Mouse (Mus musculus) small intestine, adult 2 months (tissue): Measurements from ENCODE around the gene Gm28308. TPM values are rescaled to one million over a fixed set of nuclear protein-coding genes. Genes with fewer than 3 reads are reported as not detected.

Experiments
- H3K27ac ChIP-seq: fragments of 200-500 bp; 2 replicates; pipeline ENCODE4 v1.5.1; 2012; ENCODE audit warnings: low read depth, low read length, control low read depth, inconsistent platforms; ENCODE audit not compliant: insufficient read depth
- H3K27me3 ChIP-seq: fragments of 200-500 bp; 2 replicates; pipeline ENCODE4 v1.6.1; 2012; ENCODE audit warnings: mild to moderate bottlenecking, moderate library complexity, low read length, inconsistent platforms; ENCODE audit not compliant: control insufficient read depth, insufficient read depth
- H3K36me3 ChIP-seq: fragments of 200-500 bp; 2 replicates; pipeline ENCODE4 v1.6.1; 2012; ENCODE audit warnings: mild to moderate bottlenecking, low read length, control low read depth, inconsistent platforms; ENCODE audit not compliant: control insufficient read depth, insufficient read depth
- H3K4me1 ChIP-seq: fragments of 200-500 bp; 2 replicates; pipeline ENCODE4 v1.6.1; 2012; ENCODE audit warnings: low read length, inconsistent platforms, mixed read lengths; ENCODE audit not compliant: control insufficient read depth, insufficient read depth, insufficient read length
- H3K4me3 ChIP-seq: fragments of 200-500 bp; 2 replicates; pipeline ENCODE4 v1.5.1; 2012; ENCODE audit warnings: low read depth, mild to moderate bottlenecking, control low read depth, inconsistent platforms, low read length, moderate library complexity
- CTCF ChIP-seq: fragments of 200-500 bp; IDR thresholded peaks from 2 replicates; pipeline ENCODE4 v1.5.1; 2012; ENCODE audit warnings: low read depth, mild to moderate bottlenecking, control low read depth, inconsistent platforms, low read length, moderate library complexity, mixed read lengths; ENCODE audit not compliant: insufficient replicate concordance, insufficient read length; ENCODE audit errors: extremely low read depth
- POLR2A ChIP-seq: fragments of 200-500 bp; IDR thresholded peaks from 2 replicates; pipeline ENCODE4 v1.6.1; 2012; ENCODE audit warnings: low read depth, mild to moderate bottlenecking, control low read depth, inconsistent platforms, low read length, moderate library complexity
- WGBS: fragments of 180-500 bp; shearing (Covaris S2); methylation state at CpG from one replicate; pipeline ENCODE4 v1.1.7; 2018; 5-methylcytosine and 5-hydroxymethylcytosine counted together
- polyA plus RNA-seq: library from polyadenylated mRNA; depleted of rRNA; stranded (reverse); fragments of >200 nt; gene quantifications from 2 replicates; pipeline ENCODE4 v1.2.3, GENCODE M21; 2012

Gm28308 gene
- polyA plus RNA-seq, 1 experiment = 0.58 TPM

DNA sequence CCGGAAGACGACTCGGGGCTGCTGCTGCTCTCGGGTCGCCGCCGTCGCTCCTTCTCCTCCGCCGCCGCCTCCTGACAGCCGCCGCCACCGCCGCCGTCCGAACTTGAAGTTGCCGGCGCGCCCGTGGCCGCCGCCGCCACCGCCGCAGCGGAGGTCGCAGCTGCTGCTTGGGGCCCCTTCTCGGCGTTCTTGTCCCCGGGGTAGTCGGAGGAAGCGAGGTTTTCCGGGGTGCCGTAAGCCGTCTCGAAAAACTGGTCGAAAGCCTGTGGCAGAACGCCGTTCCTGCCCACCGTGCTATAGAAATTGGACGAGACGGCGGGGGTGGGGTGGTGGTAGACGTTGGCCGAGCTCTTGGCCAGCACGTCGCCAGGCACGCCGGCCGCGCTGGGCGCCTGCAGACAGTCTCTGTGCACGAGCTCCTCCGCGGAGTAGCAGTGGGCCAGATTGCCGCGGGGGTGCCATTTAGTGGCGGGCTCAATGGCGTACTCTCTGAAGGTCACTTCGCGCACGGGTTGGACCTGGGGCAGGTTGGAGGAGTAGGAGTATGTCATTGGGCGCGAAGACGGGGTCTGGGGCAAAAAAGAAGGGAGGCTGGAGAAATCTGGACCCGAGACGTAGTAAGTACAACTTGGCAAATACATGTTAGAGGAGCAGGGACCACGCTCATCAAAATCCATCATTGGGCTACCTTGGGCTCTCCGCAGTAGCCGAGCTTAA, 32.1 kb upstream of the Gm28308 start:
- Histone ChIP-seq H3K27ac (no peak overlapping the region), H3K36me3 (no peaks in the 10 kb centered on the region), H3K4me3 (no peak overlapping the region), H3K27me3 (peaks cover 94% of the 10 kb centered on the region), H3K4me1 (no peaks in the 10 kb centered on the region; the same call in 1 of the 2 replicates)
- WGBS = 4% methylated on average over 71 of the region's 71 CpGs
- TF ChIP-seq POLR2A (no peak), CTCF (no peak)

DNA sequence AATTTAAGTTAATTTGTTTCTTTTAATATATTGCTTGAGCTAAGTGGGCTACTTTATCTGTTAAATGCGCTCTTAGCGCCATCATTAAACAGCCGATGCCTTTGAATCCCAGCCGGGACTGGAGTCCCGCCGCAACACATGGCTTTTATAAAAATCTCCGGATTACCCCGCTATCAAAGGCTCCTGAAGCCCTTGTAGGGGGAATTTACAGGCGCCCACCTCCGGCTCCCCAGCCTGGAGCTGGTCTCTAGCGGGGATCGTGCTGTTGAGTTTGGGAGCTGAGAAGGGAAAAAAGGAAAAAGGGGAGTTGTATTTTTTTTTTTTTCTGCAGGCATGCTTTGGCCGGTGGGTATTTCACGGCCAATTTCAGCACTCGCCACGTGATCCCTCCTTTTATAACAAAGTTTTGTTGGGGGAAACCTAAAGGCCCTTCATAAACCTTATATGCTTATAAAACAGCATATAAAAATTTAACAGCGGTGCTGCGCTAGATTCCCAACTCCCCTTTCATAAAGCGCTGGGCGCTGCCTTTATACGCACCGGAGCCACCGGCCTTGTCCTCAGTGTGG, 31.4 kb upstream of the Gm28308 start:
- H3K27ac ChIP-seq = no peak overlapping the region
- no peak for TF ChIP-seq POLR2A
- no peak for TF ChIP-seq CTCF
- no peaks in the 10 kb centered on the region; the same call in 1 of the 2 replicates for H3K4me1 ChIP-seq
- H3K36me3 ChIP-seq = no peaks in the 10 kb centered on the region
- H3K4me3 ChIP-seq = no peak overlapping the region
- WGBS = 7% methylated on average over 23 of the region's 23 CpGs
- H3K27me3 ChIP-seq = peaks cover 95% of the 10 kb centered on the region

DNA sequence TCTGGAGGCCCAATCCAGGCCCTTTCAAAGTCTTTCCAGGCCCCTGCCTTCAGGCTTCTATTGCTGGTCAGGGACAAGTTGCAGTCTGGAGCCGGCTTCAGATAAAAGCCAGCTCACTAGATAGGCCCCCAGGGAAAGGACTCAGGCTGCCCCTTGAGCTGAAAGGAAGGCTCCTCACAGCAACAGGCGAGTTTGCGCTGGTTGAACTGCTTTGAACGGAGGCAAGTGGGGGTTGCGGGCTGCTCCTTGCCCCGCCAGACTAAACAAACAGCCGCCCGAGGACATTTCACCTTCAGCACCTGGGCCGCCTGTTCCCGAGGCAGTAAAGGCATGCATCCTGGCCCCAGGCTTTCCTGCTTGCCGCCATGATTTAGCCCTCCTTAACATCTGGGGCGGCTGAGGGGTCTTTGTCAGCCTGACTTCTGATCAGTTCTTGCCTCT, 30.6 kb upstream of the Gm28308 start:
- H3K4me1 ChIP-seq = no peaks in the 10 kb centered on the region
- peaks cover 92% of the 10 kb centered on the region for H3K27me3 ChIP-seq
- 7% methylated on average over 12 of the region's 12 CpGs for WGBS
- TF ChIP-seq CTCF (no peak), POLR2A (no peak)
- H3K27ac ChIP-seq = no peak overlapping the region
- H3K36me3 ChIP-seq = no peaks in the 10 kb centered on the region
- no peak overlapping the region for H3K4me3 ChIP-seq

DNA sequence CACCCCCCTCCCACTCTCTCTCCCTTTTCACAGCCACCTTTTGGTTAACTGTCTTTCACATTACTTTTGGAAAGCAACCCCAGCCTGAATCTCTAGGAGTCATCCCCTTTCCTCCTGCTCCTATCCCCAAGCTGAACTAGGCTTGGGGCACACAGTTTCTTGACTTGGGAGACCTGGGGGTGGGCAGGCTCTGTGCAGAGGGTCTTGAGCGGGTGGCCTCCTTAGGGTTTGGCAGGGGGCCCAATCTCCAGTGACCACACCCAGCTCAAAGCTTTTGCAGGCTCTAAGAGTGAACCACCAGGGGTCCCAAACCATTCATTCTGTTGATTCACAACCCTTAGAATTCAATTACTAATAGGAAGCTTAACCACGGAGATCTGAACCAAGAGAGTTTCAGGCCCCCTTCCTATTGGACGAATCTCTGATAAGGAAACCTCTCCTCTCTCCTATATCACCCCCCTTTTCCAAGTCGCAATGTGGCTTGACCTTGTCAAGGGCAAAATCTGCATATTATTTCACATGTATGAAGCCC, 29.7 kb upstream of the Gm28308 start:
- no peaks in the 10 kb centered on the region for H3K36me3 ChIP-seq
- peaks cover 87% of the 10 kb centered on the region for H3K27me3 ChIP-seq
- H3K27ac ChIP-seq = no peak overlapping the region
- no peaks in the 10 kb centered on the region for H3K4me1 ChIP-seq
- no peak for TF ChIP-seq POLR2A
- TF ChIP-seq CTCF = no peak
- no peak overlapping the region for H3K4me3 ChIP-seq
- 8% methylated on average over 4 of the region's 4 CpGs for WGBS

DNA sequence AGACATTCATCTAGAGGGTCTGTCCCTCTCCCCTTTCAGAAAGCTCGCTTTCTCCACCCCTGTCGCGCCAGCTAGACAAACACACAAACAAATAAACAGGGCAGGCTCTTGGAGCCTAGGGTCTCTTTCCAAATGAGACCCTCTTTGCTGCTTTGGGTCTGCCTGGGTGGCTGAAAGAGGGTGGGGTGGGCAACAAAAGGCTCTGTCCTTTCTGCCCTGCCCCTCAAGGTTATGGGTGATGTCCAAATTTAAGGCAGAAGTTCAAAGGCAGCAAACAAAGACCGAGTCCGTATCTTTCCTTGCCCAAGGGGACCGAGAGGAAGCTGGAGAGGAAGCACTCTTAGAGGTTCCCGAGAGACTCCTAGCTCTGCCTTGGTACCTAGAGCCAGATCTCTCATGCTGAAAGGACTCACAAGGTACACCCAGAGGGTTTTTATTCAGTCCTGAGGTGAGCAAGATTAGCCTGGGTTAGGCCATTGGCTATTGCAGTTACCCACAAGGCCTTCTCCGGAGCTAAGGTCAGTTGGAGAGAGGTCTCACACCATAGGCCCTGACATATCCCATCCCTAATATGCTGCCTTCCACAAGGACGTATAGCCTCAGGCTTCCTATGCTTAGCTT, 28.0 kb upstream of the Gm28308 start:
- Histone ChIP-seq H3K27ac (no peak overlapping the region), H3K27me3 (peaks cover 84% of the 10 kb centered on the region), H3K4me1 (no peaks in the 10 kb centered on the region), H3K36me3 (no peaks in the 10 kb centered on the region), H3K4me3 (no peak overlapping the region)
- 9% methylated on average over 9 of the region's 9 CpGs for WGBS
- TF ChIP-seq CTCF (no peak), POLR2A (no peak)

DNA sequence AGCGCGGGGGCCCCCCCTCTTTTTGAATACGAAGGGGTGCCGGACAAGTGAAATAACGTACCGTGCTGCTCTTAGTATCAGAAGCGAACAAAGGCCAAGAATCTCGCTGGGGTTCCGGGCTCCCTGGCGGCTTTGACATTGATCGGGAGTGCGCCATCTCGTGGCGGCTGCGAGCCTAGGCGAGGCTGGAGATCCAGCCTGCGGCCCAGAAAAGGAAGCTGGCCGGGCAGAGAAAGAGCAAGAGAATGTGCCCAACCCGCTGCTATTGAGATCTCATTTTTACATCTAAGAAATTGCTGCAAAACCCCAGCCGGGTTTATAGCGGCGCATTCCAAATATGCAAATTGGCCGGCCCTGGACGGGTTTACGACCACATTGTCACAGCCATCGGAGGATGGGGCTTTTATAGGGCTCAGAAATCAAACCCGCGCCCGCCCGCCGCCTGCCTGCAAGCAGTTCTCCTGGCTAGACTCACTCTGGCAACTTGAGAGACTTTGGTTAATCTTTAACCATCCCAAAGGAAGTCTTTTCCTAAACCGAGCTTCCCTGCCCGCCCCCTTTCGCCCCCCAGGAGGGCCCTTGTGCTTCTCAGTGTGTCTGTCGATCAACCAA, 27.4 kb upstream of the Gm28308 start, which contains the start of gene Hoxa10:
Gene Hoxa10, minus strand, starts transcription at position 466 of the 612 bp plus-strand sequence.
- H3K27me3 ChIP-seq = peaks cover 84% of the 10 kb centered on the region
- no peak within 1 kb of the TSS for H3K4me3 ChIP-seq
- no peak within 1 kb of the TSS for H3K27ac ChIP-seq
- H3K36me3 ChIP-seq = no peaks in the 10 kb centered on the region
- no peaks in the 10 kb centered on the region for H3K4me1 ChIP-seq
- TF ChIP-seq CTCF = peak; percentile 75
- TF ChIP-seq POLR2A = no peak
- 3% methylated on average over 35 of the region's 35 CpGs for WGBS
